Mouse (Mus musculus): ENCODE data around the gene Ap3b1.

DNA sequence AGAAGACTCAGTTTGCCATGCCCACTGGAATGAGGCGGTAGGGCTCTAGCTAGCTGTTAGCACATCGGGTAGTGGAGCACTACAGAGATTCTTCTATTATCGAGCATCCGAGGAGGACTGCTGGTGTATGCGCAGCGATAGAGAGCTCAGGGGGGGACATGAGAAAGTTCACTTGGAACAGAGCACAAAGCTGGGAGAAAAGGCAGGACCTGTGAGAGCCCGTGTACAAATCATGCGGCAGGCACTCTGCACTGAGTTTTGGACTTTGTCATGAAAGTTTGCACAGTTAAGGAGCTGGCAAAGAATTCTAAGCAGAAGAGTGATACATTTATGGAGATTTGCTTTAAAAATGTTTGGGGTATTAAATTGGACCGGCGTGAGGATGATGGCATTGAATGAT is 11.8 kb downstream of the Ap3b1 start:
- TF ChIP-seq POLR2A (IDR thresholded peaks at IDR 0.05; ENCODE audit: insufficient read depth, low read length) (no peak), CTCF (IDR thresholded peaks at IDR 0.05; ENCODE audit: low read depth, low read length) (no peak)
